Mouse (Mus musculus): ENCODE measurements around the gene Elmod3. TPM values are rescaled to one million over a fixed set of nuclear protein-coding genes. Genes with fewer than 3 reads are reported as not detected.
A peak's percentile ranks its signal among the peaks of the same experiment; 100 is the strongest.
"Not testable (repeated sequence)": the region's sequence is repeated elsewhere in the genome, so short reads cannot be mapped to it uniquely, and the experiment has no call there.

Gene Elmod3
- polyA plus RNA-seq, 1 experiment from 2014 or later, result 15.1 TPM

- H3K9ac ChIP-seq (ENCODE audit: low read length), result no peak overlapping the region
- H3K27me3 ChIP-seq (replicated peaks; ENCODE audit: control insufficient read depth, insufficient read depth, low read length), result no peaks in the 10 kb centered on the region
- H3K4me1 ChIP-seq (replicated peaks; ENCODE audit: control insufficient read depth, insufficient read depth, low read length), result peaks cover 10% of the 10 kb centered on the region; the same call in 1 of the 2 replicates
- ATAC-seq (replicated peaks; ENCODE audit: low FRiP score, low TSS enrichment, low read depth), result no peak
- H3K4me2 ChIP-seq (ENCODE audit: low read length), result no peak overlapping the region
- H3K27ac ChIP-seq (ENCODE audit: low read depth), result 0 out of 2 replicates have a peak overlapping the region, but pooled peaks have one; percentile 22
- no peak for DNase-seq (ENCODE audit: low spot score)
- WGBS, result 77% methylated on average over 12 of the region's 12 CpGs
- H3K4me3 ChIP-seq (ENCODE audit: low read depth, low read length), result no peak overlapping the region
- no peaks in the 10 kb centered on the region for H3K36me3 ChIP-seq (ENCODE audit: control insufficient read depth, insufficient read depth, low read length)
- no peaks in the 10 kb centered on the region for H3K9me3 ChIP-seq (ENCODE audit: control insufficient read depth, low read length)
Observed at GRCm38 (mm10) chr6:72543265-72543850, 54.9 kb downstream of the Elmod3 start.

- under 1% methylated on average over 16 of the region's 16 CpGs for WGBS
- Histone ChIP-seq H3K4me1 (replicated peaks; ENCODE audit: control insufficient read depth, insufficient read depth, low read length) (no peaks in the 10 kb centered on the region; the same call in 1 of the 2 replicates), H3K27ac (ENCODE audit: low read depth) (no peak overlapping the region), H3K4me3 (ENCODE audit: low read depth, low read length) (peak overlapping the region; percentile 52), H3K36me3 (ENCODE audit: control insufficient read depth, insufficient read depth, low read length) (no peaks in the 10 kb centered on the region), H3K27me3 (replicated peaks; ENCODE audit: control insufficient read depth, insufficient read depth, low read length) (no peaks in the 10 kb centered on the region), H3K9me3 (ENCODE audit: control insufficient read depth, low read length) (no peaks in the 10 kb centered on the region), H3K4me2 (ENCODE audit: low read length) (peak overlapping the region; percentile 67), H3K9ac (ENCODE audit: low read length) (peak overlapping the region; percentile 41)
- ATAC-seq (replicated peaks; ENCODE audit: low FRiP score, low TSS enrichment, low read depth) (peak; percentile 93), DNase-seq (ENCODE audit: low spot score) (peak; percentile 86)
Observed at GRCm38 (mm10) chr6:72538562-72539031, 59.6 kb downstream of the Elmod3 start.

- H3K9me3 ChIP-seq (ENCODE audit: control insufficient read depth, low read length), result no peaks in the 10 kb centered on the region
- no peaks in the 10 kb centered on the region for H3K27me3 ChIP-seq (replicated peaks; ENCODE audit: control insufficient read depth, insufficient read depth, low read length)
- no peaks in the 10 kb centered on the region; the same call in 1 of the 2 replicates for H3K4me1 ChIP-seq (replicated peaks; ENCODE audit: control insufficient read depth, insufficient read depth, low read length)
- H3K4me3 ChIP-seq (ENCODE audit: low read depth, low read length), result peak overlapping the region; percentile 52
- 48% methylated on average over 10 of the region's 10 CpGs for WGBS
- DNase-seq (ENCODE audit: low spot score) (no peak), ATAC-seq (replicated peaks; ENCODE audit: low FRiP score, low TSS enrichment, low read depth) (0 out of 2 replicates have a peak, but pooled peaks have one; percentile 3)
- H3K27ac ChIP-seq (ENCODE audit: low read depth), result no peak overlapping the region
- peak overlapping the region; percentile 41; the same call in 1 of the 2 replicates for H3K9ac ChIP-seq (ENCODE audit: low read length)
- H3K4me2 ChIP-seq (ENCODE audit: low read length), result peak overlapping the region; percentile 67
- no peaks in the 10 kb centered on the region for H3K36me3 ChIP-seq (ENCODE audit: control insufficient read depth, insufficient read depth, low read length)
Observed at GRCm38 (mm10) chr6:72537998-72538500, 60.2 kb downstream of the Elmod3 start.

- Histone ChIP-seq H3K36me3 (ENCODE audit: control insufficient read depth, insufficient read depth, low read length) (no peaks in the 10 kb centered on the region), H3K4me3 (ENCODE audit: low read depth, low read length) (no peak overlapping the region), H3K9me3 (ENCODE audit: control insufficient read depth, low read length) (no peaks in the 10 kb centered on the region), H3K27ac (ENCODE audit: low read depth) (no peak overlapping the region; the same call in 1 of the 2 replicates), H3K27me3 (replicated peaks; ENCODE audit: control insufficient read depth, insufficient read depth, low read length) (no peaks in the 10 kb centered on the region), H3K9ac (ENCODE audit: low read length) (no peak overlapping the region), H3K4me2 (ENCODE audit: low read length) (peak overlapping the region; percentile 36), H3K4me1 (replicated peaks; ENCODE audit: control insufficient read depth, insufficient read depth, low read length) (no peaks in the 10 kb centered on the region; the same call in 1 of the 2 replicates)
- 5% methylated on average over 9 of the region's 9 CpGs for WGBS
- DNase-seq (ENCODE audit: low spot score) (peak; percentile 90), ATAC-seq (replicated peaks; ENCODE audit: low FRiP score, low TSS enrichment, low read depth) (no peak)
Observed at GRCm38 (mm10) chr6:72535165-72535564, 63.0 kb downstream of the Elmod3 start.

- Histone ChIP-seq H3K4me2 (ENCODE audit: low read length) (no peak overlapping the region), H3K4me3 (ENCODE audit: low read depth, low read length) (no peak overlapping the region), H3K9me3 (ENCODE audit: control insufficient read depth, low read length) (no peaks in the 10 kb centered on the region), H3K36me3 (ENCODE audit: control insufficient read depth, insufficient read depth, low read length) (no peaks in the 10 kb centered on the region), H3K27ac (ENCODE audit: low read depth) (no peak overlapping the region), H3K9ac (ENCODE audit: low read length) (no peak overlapping the region), H3K27me3 (replicated peaks; ENCODE audit: control insufficient read depth, insufficient read depth, low read length) (no peaks in the 10 kb centered on the region), H3K4me1 (replicated peaks; ENCODE audit: control insufficient read depth, insufficient read depth, low read length) (no peaks in the 10 kb centered on the region; the same call in 1 of the 2 replicates)
- peak; percentile 41 for ATAC-seq (replicated peaks; ENCODE audit: low FRiP score, low TSS enrichment, low read depth)
- 44% methylated on average over 9 of the region's 9 CpGs for WGBS
- DNase-seq (ENCODE audit: low spot score), result peak; percentile 76
Observed at GRCm38 (mm10) chr6:72534035-72534809, 64.0 kb downstream of the Elmod3 start.

- H3K36me3 ChIP-seq (ENCODE audit: control insufficient read depth, insufficient read depth, low read length); H3K4me1 ChIP-seq (replicated peaks; ENCODE audit: control insufficient read depth, insufficient read depth, low read length); DNase-seq (ENCODE audit: low spot score); H3K9me3 ChIP-seq (ENCODE audit: control insufficient read depth, low read length); H3K4me2 ChIP-seq (ENCODE audit: low read length); H3K27ac ChIP-seq (ENCODE audit: low read depth); H3K9ac ChIP-seq (ENCODE audit: low read length); H3K4me3 ChIP-seq (ENCODE audit: low read depth, low read length); H3K27me3 ChIP-seq (replicated peaks; ENCODE audit: control insufficient read depth, insufficient read depth, low read length): not testable (repeated sequence)
- 26% methylated on average over 1 of the region's 1 CpGs for WGBS
- ATAC-seq (replicated peaks; ENCODE audit: low FRiP score, low TSS enrichment, low read depth), result peak; percentile 56
Observed at GRCm38 (mm10) chr6:72533555-72533954, 64.7 kb downstream of the Elmod3 start.

- H3K4me1 ChIP-seq (replicated peaks; ENCODE audit: control insufficient read depth, insufficient read depth, low read length), result no peaks in the 10 kb centered on the region; the same call in 1 of the 2 replicates
- H3K27me3 ChIP-seq (replicated peaks; ENCODE audit: control insufficient read depth, insufficient read depth, low read length), result no peaks in the 10 kb centered on the region
- H3K4me3 ChIP-seq (ENCODE audit: low read depth, low read length), result no peak overlapping the region
- 79% methylated on average over 4 of the region's 4 CpGs for WGBS
- no peak overlapping the region for H3K27ac ChIP-seq (ENCODE audit: low read depth)
- H3K9me3 ChIP-seq (ENCODE audit: control insufficient read depth, low read length), result no peaks in the 10 kb centered on the region
- no peak overlapping the region for H3K4me2 ChIP-seq (ENCODE audit: low read length)
- no peak overlapping the region for H3K9ac ChIP-seq (ENCODE audit: low read length)
- no peak for DNase-seq (ENCODE audit: low spot score)
- no peaks in the 10 kb centered on the region for H3K36me3 ChIP-seq (ENCODE audit: control insufficient read depth, insufficient read depth, low read length)
- no peak for ATAC-seq (replicated peaks; ENCODE audit: low FRiP score, low TSS enrichment, low read depth)
Observed at GRCm38 (mm10) chr6:72532580-72532979, 65.6 kb downstream of the Elmod3 start.

- Histone ChIP-seq H3K4me3 (ENCODE audit: low read depth, low read length) (no peak overlapping the region), H3K4me1 (replicated peaks; ENCODE audit: control insufficient read depth, insufficient read depth, low read length) (no peaks in the 10 kb centered on the region; the same call in 1 of the 2 replicates), H3K27me3 (replicated peaks; ENCODE audit: control insufficient read depth, insufficient read depth, low read length) (no peaks in the 10 kb centered on the region), H3K36me3 (ENCODE audit: control insufficient read depth, insufficient read depth, low read length) (no peaks in the 10 kb centered on the region), H3K9me3 (ENCODE audit: control insufficient read depth, low read length) (no peaks in the 10 kb centered on the region), H3K4me2 (ENCODE audit: low read length) (no peak overlapping the region), H3K9ac (ENCODE audit: low read length) (no peak overlapping the region), H3K27ac (ENCODE audit: low read depth) (no peak overlapping the region)
- 79% methylated on average over 10 of the region's 10 CpGs for WGBS
- ATAC-seq (replicated peaks; ENCODE audit: low FRiP score, low TSS enrichment, low read depth) (no peak), DNase-seq (ENCODE audit: low spot score) (no peak)
Observed at GRCm38 (mm10) chr6:72528410-72529151, 69.6 kb downstream of the Elmod3 start.
